Mouse (Mus musculus) left cerebral cortex, adult 8-10 months (tissue): ENCODE results near the gene Appl1. TPM values are rescaled to one million over a fixed set of nuclear protein-coding genes. Genes with fewer than 3 reads are reported as not detected.

ENCODE experiments used
- DNase-seq, 2 experiments: peaks; one replicate each; pipeline ENCODE4 v3.0.0; 2022; ENCODE audit warnings: low spot score in 2 of 2
- total RNA-seq, 4 experiments: library from RNA; stranded (reverse); gene quantifications; 2 replicates each; pipeline ENCODE4 v1.2.4; 2022

Gene Appl1
- 10 to 100 TPM; 53.5 to 69.9 (median 65.8) TPM for total RNA-seq

DNA sequence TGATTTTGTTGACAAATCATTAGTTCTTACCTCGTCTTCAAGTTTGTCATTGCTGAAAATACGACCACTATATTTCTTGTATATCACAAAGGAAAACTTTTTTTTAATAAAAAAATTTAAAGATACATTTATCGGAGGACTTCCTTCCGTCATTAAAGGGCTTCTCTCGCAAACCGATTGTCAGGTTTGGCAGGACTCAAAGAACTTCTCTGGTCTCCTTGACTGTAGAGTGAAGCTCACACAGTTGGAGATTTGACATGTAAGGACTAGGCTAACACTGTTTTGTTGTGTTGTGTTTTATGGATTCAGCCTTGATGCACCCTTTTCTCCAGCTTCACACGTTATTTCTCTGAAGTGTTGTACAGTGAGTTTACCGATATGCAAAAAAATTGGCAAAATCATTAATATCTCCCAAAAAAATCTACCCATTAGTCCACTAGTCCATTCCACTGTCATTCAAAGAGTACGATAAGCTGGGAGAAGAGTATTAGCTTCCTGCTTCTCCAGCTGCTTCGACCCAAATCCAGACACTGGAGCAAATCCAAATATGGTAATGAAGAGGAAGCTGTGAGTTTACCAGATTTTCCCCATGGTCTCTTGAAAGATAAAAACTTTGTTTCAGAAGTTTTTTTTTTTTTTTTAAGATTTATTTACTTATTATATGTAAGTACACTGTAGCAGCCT, at the start of gene Appl1:
Appl1 (minus strand) TSS at position 127 of the 684 bp plus-strand sequence.
- DNase-seq, result no peak

GRCm38 (mm10) chr14:27019850-27020249, 48.8 kb upstream of the Appl1 start:
- no peak for DNase-seq

DNA sequence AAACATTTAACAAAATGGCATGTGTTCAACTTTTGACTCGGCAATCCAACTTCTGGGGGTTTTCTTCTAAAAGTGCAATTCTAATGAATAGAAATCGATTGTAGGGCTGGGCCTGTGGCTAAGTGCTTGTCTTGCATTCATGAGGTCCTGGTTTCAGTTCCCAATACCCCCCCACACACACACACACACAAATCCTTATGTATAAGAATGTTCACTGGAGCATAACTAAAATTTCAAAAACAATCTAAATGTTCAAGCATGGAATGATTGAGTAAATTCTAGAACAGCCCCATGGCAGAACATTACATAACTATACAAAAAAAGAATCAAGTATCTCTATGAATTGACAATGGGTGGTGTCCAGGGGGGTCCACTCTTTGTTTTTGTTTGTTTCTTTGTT, 46.9 kb upstream of the Appl1 start:
- no peak for DNase-seq

DNA sequence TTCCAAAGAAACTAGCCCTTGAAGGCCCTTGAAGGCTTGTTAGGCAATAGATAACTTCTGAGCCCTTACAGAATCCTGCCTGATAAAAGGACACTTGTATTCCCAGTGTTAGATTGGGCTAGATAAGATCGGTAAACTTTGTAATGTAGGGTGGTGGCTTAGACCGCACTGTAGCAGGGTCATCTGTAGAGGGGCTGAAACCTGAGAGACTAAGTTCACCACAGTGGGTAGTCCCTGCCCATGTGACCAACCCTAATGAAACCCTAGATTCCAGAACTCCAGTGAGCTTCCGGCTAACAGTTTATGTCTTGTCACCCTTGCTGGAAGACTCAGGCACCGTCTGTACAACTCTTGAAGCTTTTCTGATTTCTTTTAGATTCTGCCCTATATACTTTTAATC, 42.6 kb upstream of the Appl1 start:
- DNase-seq, result no peak

DNA sequence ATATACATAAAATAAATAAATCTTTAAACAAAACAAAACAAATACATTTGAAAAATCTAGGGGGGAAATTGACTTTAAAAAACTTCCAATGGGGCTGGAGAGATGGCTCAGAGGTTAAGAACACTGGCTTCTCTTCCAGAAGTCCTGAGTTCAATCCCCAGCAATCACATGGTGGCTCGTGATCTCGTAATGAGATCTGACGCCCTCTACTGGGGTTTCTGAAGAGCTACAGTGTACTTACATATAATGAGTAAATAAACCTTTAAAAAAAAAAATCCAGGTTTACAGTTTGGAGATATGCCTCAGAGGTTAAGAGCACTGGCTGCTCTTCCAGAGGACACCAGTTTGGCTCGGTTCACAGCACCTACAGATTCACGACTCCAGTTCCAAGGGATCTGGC, 40.5 kb upstream of the Appl1 start:
- no peak for DNase-seq

- DNase-seq, result no peak
These were observed 34.9 kb upstream of the Appl1 start for GRCm38 (mm10) chr14:27005937-27006336.

DNA sequence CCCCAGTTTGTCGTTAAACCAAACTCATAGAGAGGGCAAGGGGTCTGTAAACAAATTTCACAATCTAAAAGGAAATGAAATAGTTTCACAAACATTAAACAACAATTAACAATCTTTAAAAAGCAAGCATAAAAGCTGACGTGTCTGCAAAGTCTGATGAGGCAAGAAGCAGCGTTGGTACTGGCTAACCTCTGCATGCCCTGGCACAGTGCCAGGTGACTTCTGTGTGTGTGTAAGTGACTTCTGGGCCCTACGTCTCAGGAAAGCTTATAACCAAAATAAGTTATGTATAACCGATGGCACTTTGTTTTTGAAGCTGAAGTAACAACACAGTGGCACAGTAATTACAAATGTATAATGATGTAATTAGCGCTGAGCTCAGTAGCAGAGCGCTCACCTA, 33.9 kb upstream of the Appl1 start:
- no peak for DNase-seq

GRCm38 (mm10) chr14:27000386-27000785, 29.4 kb upstream of the Appl1 start:
- no peak for DNase-seq

DNA sequence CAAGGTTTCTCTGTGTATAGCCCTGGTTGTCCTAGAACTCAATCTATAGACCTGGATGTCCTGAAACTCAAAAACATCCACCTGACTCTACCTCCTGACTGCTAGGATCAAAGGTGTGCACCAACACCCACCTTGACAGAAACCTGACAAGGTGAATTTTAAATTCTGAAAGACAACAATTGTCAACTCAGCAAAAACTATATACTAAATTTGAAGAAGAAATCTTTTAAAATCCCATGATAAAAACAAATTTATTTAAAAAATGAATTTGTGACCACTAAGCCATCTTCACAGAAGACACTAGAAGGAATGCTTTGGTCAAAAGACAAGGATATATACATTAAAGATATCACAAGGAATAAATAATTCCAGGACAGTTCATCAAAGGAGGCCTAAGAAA, 25.2 kb upstream of the Appl1 start:
- no peak for DNase-seq

- no peak for DNase-seq
These were observed 23.2 kb upstream of the Appl1 start, which contains the start of gene Hesx1 for GRCm38 (mm10) chr14:26994211-26994741. Gene Hesx1 (plus strand): TSS chr14:26994416.

DNA sequence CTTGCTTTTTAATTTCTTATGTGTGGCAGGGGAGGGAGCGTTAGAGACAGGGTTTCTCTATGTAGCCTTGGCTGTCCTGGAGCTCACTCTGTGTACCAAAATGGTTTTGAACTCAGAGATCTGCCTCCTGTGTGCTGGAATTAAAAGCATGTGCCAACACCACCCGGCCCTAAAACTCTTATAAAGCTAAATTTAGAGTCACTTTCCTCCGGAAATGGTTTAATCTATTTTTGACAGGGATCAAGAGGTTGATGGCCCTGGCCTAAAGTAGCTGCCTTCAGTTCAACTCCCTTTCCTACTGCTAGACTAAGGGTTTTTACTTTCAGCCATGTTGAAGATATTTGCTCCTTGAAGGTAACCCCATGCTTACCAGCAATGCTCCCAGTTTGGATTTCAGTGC, 22.4 kb upstream of the Appl1 start:
- DNase-seq, result no peak

GRCm38 (mm10) chr14:26991622-26992021, 20.6 kb upstream of the Appl1 start:
- DNase-seq, result no peak

GRCm38 (mm10) chr14:26988694-26989093, 17.7 kb upstream of the Appl1 start:
- no peak for DNase-seq

- DNase-seq, result no peak
These were observed 11.1 kb upstream of the Appl1 start for GRCm38 (mm10) chr14:26982150-26982530.

GRCm38 (mm10) chr14:26981494-26982149, 10.6 kb upstream of the Appl1 start:
- no peak for DNase-seq

- DNase-seq, result no peak
These were observed 10.0 kb upstream of the Appl1 start for GRCm38 (mm10) chr14:26981021-26981420.

DNA sequence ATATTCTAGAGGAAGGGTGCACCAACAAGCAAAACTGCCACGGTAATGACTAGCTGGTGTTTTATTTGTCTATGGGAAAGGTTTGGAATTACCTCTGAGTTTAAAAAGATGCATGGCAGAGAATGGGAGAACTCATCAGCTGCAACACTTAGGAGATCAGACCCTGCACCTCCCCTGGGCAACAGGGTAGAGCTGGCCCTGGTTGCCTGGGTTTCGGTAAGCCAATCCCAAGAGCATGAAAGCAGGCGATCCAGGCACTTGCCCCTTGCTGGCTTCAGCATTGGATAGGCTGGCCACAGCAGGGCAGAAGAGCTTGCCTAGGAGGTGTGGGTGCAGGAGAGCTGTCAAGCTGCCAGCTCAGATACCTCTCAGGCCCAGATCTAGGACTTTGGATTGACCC, 8.8 kb upstream of the Appl1 start:
- DNase-seq, result no peak

GRCm38 (mm10) chr14:26977500-26977899, 6.5 kb upstream of the Appl1 start:
- DNase-seq, result no peak

DNA sequence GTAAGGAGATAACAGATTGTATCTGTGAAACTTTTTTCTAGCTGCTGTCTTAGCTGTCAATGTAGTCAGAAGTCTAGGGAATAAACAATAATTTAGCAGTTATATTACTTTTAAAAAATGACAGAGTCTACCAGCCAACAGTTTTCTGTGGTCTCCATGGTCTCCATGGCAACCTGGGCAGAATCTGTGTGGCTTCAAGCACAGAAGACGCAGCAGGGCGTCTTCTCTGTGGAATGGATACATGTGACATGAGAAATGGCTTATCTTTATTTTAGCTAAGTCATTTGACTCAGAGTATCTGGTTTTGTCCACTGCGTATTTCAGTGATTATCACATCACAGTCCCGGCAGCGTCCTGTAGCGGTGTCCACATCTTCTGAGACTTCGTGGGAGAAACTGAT, 5.2 kb upstream of the Appl1 start:
- DNase-seq, result no peak

GRCm38 (mm10) chr14:26975490-26975889, 4.5 kb upstream of the Appl1 start:
- DNase-seq, result no peak

DNA sequence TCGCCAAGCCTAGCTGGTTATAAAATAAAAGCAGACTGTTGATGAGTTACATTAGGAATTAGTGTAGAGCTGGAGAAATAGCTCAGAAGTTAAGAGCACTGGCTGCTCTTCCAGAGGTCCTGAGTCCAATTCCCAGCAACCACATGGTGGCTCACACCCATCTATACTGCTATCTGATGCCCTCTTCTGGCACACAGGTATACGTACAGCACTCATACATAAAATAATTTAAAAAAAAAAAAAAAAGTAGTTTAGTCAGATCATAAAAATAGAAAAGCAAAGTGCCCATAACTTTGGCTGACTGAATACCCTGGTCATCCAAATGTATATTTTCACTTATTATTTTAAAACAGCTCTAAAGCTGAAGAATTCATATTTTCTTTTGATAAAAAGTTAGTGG, 2.1 kb upstream of the Appl1 start:
- no peak for DNase-seq

GRCm38 (mm10) chr14:26970439-26970932, 546 bp downstream of the Appl1 start:
- DNase-seq, result peak; percentile 88 to 96
